In the genomic region with DNA sequence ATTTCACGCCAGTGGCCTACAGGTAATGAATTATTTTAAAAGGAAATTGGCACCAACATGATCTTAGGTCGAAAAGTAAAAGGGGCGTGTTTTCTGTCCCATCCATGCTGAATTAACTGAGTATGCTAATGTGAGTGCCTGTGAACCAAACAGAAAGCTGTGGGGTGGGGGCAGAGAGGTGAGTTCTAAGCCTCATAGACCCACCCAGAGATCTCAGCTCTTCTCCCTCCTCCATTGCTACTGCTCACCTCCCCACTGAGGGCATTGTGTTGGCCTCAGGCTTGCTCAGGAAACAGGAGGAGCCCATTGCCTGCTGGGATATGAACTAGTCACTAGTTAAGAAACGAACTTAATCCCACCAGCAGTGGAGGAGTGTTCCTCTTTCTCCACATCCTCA, we compare ENCODE assay signal across 20 mouse cellular contexts. TPM values are rescaled to one million over a fixed set of nuclear protein-coding genes. Genes with fewer than 3 reads are reported as not detected.
DNase-seq lines count a peak whose midpoint lies in the region; ATAC-seq lines count a peak whose summit lies in the region.
"Had no signal": no experiment of that assay in that cellular context is flagged by ENCODE, and none has a peak within 500 bp of the region (broad histone marks: within the 10 kb centered on the region; RNA-seq: fewer than 3 reads in every experiment).

No protein-coding gene starts in this region.

- H3K4me1 ChIP-seq in midbrain, embryonic 12.5 days: peaks cover 11% of the 10 kb centered on the region
- H3K4me1 ChIP-seq in midbrain, embryonic 10.5 days: peaks cover 15% of the 10 kb centered on the region
- H3K4me1 ChIP-seq in hindbrain, embryonic 10.5 days (replicated peaks): peaks cover 14% of the 10 kb centered on the region
- H3K4me1 ChIP-seq in limb, embryonic 12.5 days (replicated peaks): peaks cover 23% of the 10 kb centered on the region
- H3K4me1 ChIP-seq in neural tube, embryonic 15.5 days: no peaks in the 10 kb centered on the region
- H3K4me1 ChIP-seq: embryonic facial prominence, embryonic 12.5 days; heart, embryonic 12.5 days; limb, embryonic 15.5 days had no signal

- H3K4me3 ChIP-seq in midbrain, embryonic 12.5 days: no peak overlapping the region
- H3K4me3 ChIP-seq in midbrain, embryonic 10.5 days: no peak overlapping the region
- H3K4me3 ChIP-seq in hindbrain, embryonic 10.5 days: no peak overlapping the region
- H3K4me3 ChIP-seq in limb, embryonic 12.5 days (replicated peaks): no peak overlapping the region
- no peak overlapping the region for H3K4me3 ChIP-seq in neural tube, embryonic 15.5 days (replicated peaks)
- H3K4me3 ChIP-seq: embryonic facial prominence, embryonic 12.5 days; heart, embryonic 12.5 days; limb, embryonic 15.5 days had no signal

- no peaks in the 10 kb centered on the region for H3K36me3 ChIP-seq in midbrain, embryonic 12.5 days
- H3K36me3 ChIP-seq in midbrain, embryonic 10.5 days: no peaks in the 10 kb centered on the region
- no peaks in the 10 kb centered on the region for H3K36me3 ChIP-seq in hindbrain, embryonic 10.5 days
- H3K36me3 ChIP-seq in limb, embryonic 12.5 days: no peaks in the 10 kb centered on the region
- no peaks in the 10 kb centered on the region for H3K36me3 ChIP-seq in neural tube, embryonic 15.5 days
- H3K36me3 ChIP-seq: embryonic facial prominence, embryonic 12.5 days; G1E; heart, embryonic 12.5 days; limb, embryonic 15.5 days had no signal

- H3K4me2 ChIP-seq in midbrain, embryonic 12.5 days (replicated peaks): peak overlapping the region; percentile 13; the same call in 1 of the 2 replicates
- H3K4me2 ChIP-seq in limb, embryonic 12.5 days: no peak overlapping the region
- H3K4me2 ChIP-seq in neural tube, embryonic 15.5 days: no peak overlapping the region
- H3K4me2 ChIP-seq: embryonic facial prominence, embryonic 12.5 days; heart, embryonic 12.5 days; limb, embryonic 15.5 days had no signal

- H3K9me3 ChIP-seq in midbrain, embryonic 12.5 days: no peaks in the 10 kb centered on the region
- 0 out of 2 replicates have a peak, but pooled peaks cover 4% of the 10 kb centered on the region for H3K9me3 ChIP-seq in midbrain, embryonic 10.5 days (replicated peaks)
- H3K9me3 ChIP-seq in hindbrain, embryonic 10.5 days: no peaks in the 10 kb centered on the region
- no peaks in the 10 kb centered on the region for H3K9me3 ChIP-seq in limb, embryonic 12.5 days
- no peaks in the 10 kb centered on the region for H3K9me3 ChIP-seq in neural tube, embryonic 15.5 days (replicated peaks)
- H3K9me3 ChIP-seq: embryonic facial prominence, embryonic 12.5 days; limb, embryonic 15.5 days had no signal

- no peak overlapping the region for H3K27ac ChIP-seq in midbrain, embryonic 12.5 days (replicated peaks)
- H3K27ac ChIP-seq in midbrain, embryonic 10.5 days (replicated peaks): no peak overlapping the region
- H3K27ac ChIP-seq in hindbrain, embryonic 10.5 days: no peak overlapping the region
- H3K27ac ChIP-seq in limb, embryonic 12.5 days: no peak overlapping the region
- no peak overlapping the region for H3K27ac ChIP-seq in neural tube, embryonic 15.5 days (replicated peaks)
- H3K27ac ChIP-seq: embryonic facial prominence, embryonic 12.5 days; limb, embryonic 15.5 days had no signal

- no peak overlapping the region for H3K9ac ChIP-seq in midbrain, embryonic 12.5 days (replicated peaks)
- H3K9ac ChIP-seq in limb, embryonic 12.5 days (replicated peaks): no peak overlapping the region
- no peak overlapping the region for H3K9ac ChIP-seq in neural tube, embryonic 15.5 days (replicated peaks)
- H3K9ac ChIP-seq: embryonic facial prominence, embryonic 12.5 days; heart, embryonic 12.5 days; limb, embryonic 15.5 days had no signal

- H3K27me3 ChIP-seq in midbrain, embryonic 12.5 days: peaks cover 81% of the 10 kb centered on the region
- H3K27me3 ChIP-seq in midbrain, embryonic 10.5 days (ENCODE audit: low read depth, poor library complexity, severe bottlenecking): peaks cover 82% of the 10 kb centered on the region
- H3K27me3 ChIP-seq in hindbrain, embryonic 10.5 days (ENCODE audit: insufficient read depth, poor library complexity, severe bottlenecking): peaks cover 77% of the 10 kb centered on the region
- H3K27me3 ChIP-seq in limb, embryonic 12.5 days: peaks cover 8% of the 10 kb centered on the region; the same call in 1 of the 2 replicates
- H3K27me3 ChIP-seq in neural tube, embryonic 15.5 days (replicated peaks): peaks cover 32% of the 10 kb centered on the region
- H3K27me3 ChIP-seq: embryonic facial prominence, embryonic 12.5 days; heart, embryonic 12.5 days; limb, embryonic 15.5 days had no signal

- peak; percentile 64; the same call in 1 of the 2 replicates for ATAC-seq in midbrain, embryonic 12.5 days (ENCODE audit: low FRiP score, low read depth)
- 0 out of 2 replicates have a peak, but pooled peaks have one; percentile 8 for ATAC-seq in limb, embryonic 12.5 days (ENCODE audit: insufficient number of reproducible peaks, insufficient read depth, low FRiP score, low TSS enrichment, low read depth)
- peak; percentile 31; the same call in 1 of the 2 replicates for ATAC-seq in neural tube, embryonic 15.5 days (ENCODE audit: low FRiP score)

- no peak for DNase-seq in midbrain, embryonic 10.5 days (ENCODE audit: low spot score)
- DNase-seq in hindbrain, embryonic 10.5 days (ENCODE audit: low spot score): peak; percentile 12
- DNase-seq in kidney, adult 8-10 months: no peak
- no peak for DNase-seq in heart, postnatal 25 days (ENCODE audit: low spot score)
- DNase-seq: adrenal gland, adult 2 months; heart, postnatal 36 days; kidney, adult 11 months; kidney, postnatal 36 days; layer of hippocampus, adult 9-11 months; lung, postnatal 10 days; right cerebral cortex, postnatal 4 days; thymus, postnatal 36 days had no signal

- intact Hi-C loops in heart, postnatal 25 days (cut with DNase I): no loop called here

- 16% methylated on average over 4 of the region's 4 CpGs for WGBS in midbrain, embryonic 12.5 days
- WGBS in midbrain, embryonic 10.5 days: 44% methylated on average over 4 of the region's 4 CpGs
- WGBS in hindbrain, embryonic 10.5 days: 26% methylated on average over 4 of the region's 4 CpGs
- WGBS in limb, embryonic 12.5 days: 27% methylated on average over 4 of the region's 4 CpGs
- 20% methylated on average over 4 of the region's 4 CpGs for WGBS in neural tube, embryonic 15.5 days

RNA-seq across cellular contexts. Expression of a gene that starts 54.9 kb away (rescaled TPM):
- 0.03 and 0.27 TPM in 2 replicates for polyA plus RNA-seq in midbrain, embryonic 12.5 days (2016; fragmentation: Nextera tagmentation; extraction: Ambion mirVana)
- polyA plus RNA-seq in midbrain, embryonic 10.5 days (2016; fragmentation: Nextera tagmentation; extraction: Ambion mirVana): 0.07 TPM in 1 of 2 replicates, not detected in the other
- polyA plus RNA-seq in hindbrain, embryonic 10.5 days (2016; fragmentation: Nextera tagmentation; extraction: Ambion mirVana): 0.11 and 0.43 TPM in 2 replicates
- polyA plus RNA-seq in limb, embryonic 12.5 days (2016; fragmentation: Nextera tagmentation; extraction: Ambion mirVana): 0.13 TPM in 2 replicates
- 0.05 and 0.51 TPM in 2 replicates for polyA plus RNA-seq in neural tube, embryonic 15.5 days (2015; fragmentation: Nextera tagmentation; extraction: Ambion mirVana)
- total RNA-seq in heart, postnatal 25 days (2021): not detected
- total RNA-seq: heart, postnatal 36 days; neutrophil, adult 5-6 weeks had no signal
- polyA plus RNA-seq: G1E had no signal

Comparison
In these comparisons a context has a peak if more than half of its experiments do, and no peak if none do; other contexts are left out.
1. ATAC-seq: peak in every context shown above with its lines; median percentile 64 in midbrain, embryonic 12.5 days; 31 in neural tube, embryonic 15.5 days; 8 in limb, embryonic 12.5 days.